Mouse (Mus musculus) myocyte (in vitro differentiated cells): ENCODE data around the gene Ugt1a8. TPM values are rescaled to one million over a fixed set of nuclear protein-coding genes. Genes with fewer than 3 reads are reported as not detected.

Experiments
- H3K27me3 ChIP-seq: one replicate; pipeline ENCODE4 v1.6.1; 2011; ENCODE audit not compliant: control insufficient read depth, insufficient read depth, insufficient read length
- H3K36me3 ChIP-seq: one replicate; pipeline ENCODE4 v1.6.1; 2011; ENCODE audit not compliant: control insufficient read depth, insufficient read depth
- H3K4me2 ChIP-seq: one replicate; pipeline ENCODE4 v1.6.1; 2011; ENCODE audit warnings: low read depth, control low read depth
- H3K4me3 ChIP-seq: one replicate; pipeline ENCODE4 v1.5.1; 2011; ENCODE audit warnings: mild to moderate bottlenecking, control low read depth, moderate library complexity
- H3K79me2 ChIP-seq: one replicate; pipeline ENCODE4 v1.6.1; 2011; ENCODE audit not compliant: control insufficient read depth, insufficient read depth
- H3ac ChIP-seq: one replicate; pipeline ENCODE4 v1.6.1; 2011; ENCODE audit not compliant: control insufficient read depth, insufficient read length
- CEBPB ChIP-seq: IDR thresholded peaks from 2 replicates; pipeline ENCODE4 v1.6.1; 2011; ENCODE audit warnings: mild to moderate bottlenecking, moderate library complexity; ENCODE audit not compliant: poor library complexity, insufficient read depth, severe bottlenecking
- E2F4 ChIP-seq: IDR thresholded peaks from one replicate; pipeline ENCODE4 v1.6.1; 2011; ENCODE audit warnings: mild to moderate bottlenecking, control low read depth, moderate library complexity; ENCODE audit not compliant: insufficient read depth
- MAX ChIP-seq: IDR thresholded peaks from one replicate; pipeline ENCODE4 v1.6.1; 2011; ENCODE audit warnings: low read depth, mild to moderate bottlenecking, control low read depth
- MYOD1 ChIP-seq, 3 experiments: IDR thresholded peaks; one replicate each; pipeline ENCODE4 v1.6.1; 2011; ENCODE audit warnings: control low read depth in 2 of 3, low read depth in 2 of 3, mild to moderate bottlenecking in 2 of 3, moderate library complexity in 1 of 3; ENCODE audit not compliant: insufficient read length in 2 of 3, control insufficient read depth in 1 of 3
- MYOG ChIP-seq, 3 experiments: IDR thresholded peaks; one replicate each; pipeline ENCODE4 v1.6.1; 2011; ENCODE audit warnings: control low read depth in 2 of 3, low read depth in 2 of 3, mild to moderate bottlenecking in 2 of 3; ENCODE audit not compliant: insufficient read length in 2 of 3, control insufficient read depth in 1 of 3, insufficient read depth in 1 of 3
- POLR2A ChIP-seq: IDR thresholded peaks from one replicate; pipeline ENCODE4 v1.6.1; 2011; ENCODE audit warnings: low read depth, mild to moderate bottlenecking, control low read depth, moderate library complexity; ENCODE audit not compliant: insufficient read length
- POLR2AphosphoS2 ChIP-seq: IDR thresholded peaks from one replicate; pipeline ENCODE4 v1.6.1; 2011; ENCODE audit warnings: low read depth, control low read depth; ENCODE audit not compliant: insufficient read length
- REST ChIP-seq: IDR thresholded peaks from one replicate; pipeline ENCODE4 v1.6.1; 2011; ENCODE audit warnings: mild to moderate bottlenecking, control low read depth, moderate library complexity; ENCODE audit not compliant: insufficient read depth, insufficient read length
- SRF ChIP-seq: IDR thresholded peaks from one replicate; pipeline ENCODE4 v1.6.1; 2011; ENCODE audit warnings: low read depth; ENCODE audit not compliant: control insufficient read depth, insufficient read length
- TCF12 ChIP-seq: IDR thresholded peaks from one replicate; pipeline ENCODE4 v1.6.1; 2011; ENCODE audit warnings: mild to moderate bottlenecking, control low read depth; ENCODE audit not compliant: poor library complexity, insufficient read depth, severe bottlenecking
- TCF3 ChIP-seq: IDR thresholded peaks from one replicate; pipeline ENCODE4 v1.6.1; 2011; ENCODE audit warnings: low read depth, control low read depth; ENCODE audit not compliant: insufficient read length
- USF1 ChIP-seq: IDR thresholded peaks from one replicate; pipeline ENCODE4 v1.6.1; 2011; ENCODE audit warnings: low read depth, mild to moderate bottlenecking, control low read depth, moderate library complexity
- polyA plus RNA-seq: library from polyadenylated mRNA; unstranded; fragments of >200 nt; fragmentation: generic; extraction: Trizol; gene quantifications from one replicate; pipeline ENCODE4 v1.2.1, GENCODE M21; 2012; ENCODE audit warnings: missing spikeins

Ugt1a8 gene
- polyA plus RNA-seq, 1 experiment: not detected

DNA sequence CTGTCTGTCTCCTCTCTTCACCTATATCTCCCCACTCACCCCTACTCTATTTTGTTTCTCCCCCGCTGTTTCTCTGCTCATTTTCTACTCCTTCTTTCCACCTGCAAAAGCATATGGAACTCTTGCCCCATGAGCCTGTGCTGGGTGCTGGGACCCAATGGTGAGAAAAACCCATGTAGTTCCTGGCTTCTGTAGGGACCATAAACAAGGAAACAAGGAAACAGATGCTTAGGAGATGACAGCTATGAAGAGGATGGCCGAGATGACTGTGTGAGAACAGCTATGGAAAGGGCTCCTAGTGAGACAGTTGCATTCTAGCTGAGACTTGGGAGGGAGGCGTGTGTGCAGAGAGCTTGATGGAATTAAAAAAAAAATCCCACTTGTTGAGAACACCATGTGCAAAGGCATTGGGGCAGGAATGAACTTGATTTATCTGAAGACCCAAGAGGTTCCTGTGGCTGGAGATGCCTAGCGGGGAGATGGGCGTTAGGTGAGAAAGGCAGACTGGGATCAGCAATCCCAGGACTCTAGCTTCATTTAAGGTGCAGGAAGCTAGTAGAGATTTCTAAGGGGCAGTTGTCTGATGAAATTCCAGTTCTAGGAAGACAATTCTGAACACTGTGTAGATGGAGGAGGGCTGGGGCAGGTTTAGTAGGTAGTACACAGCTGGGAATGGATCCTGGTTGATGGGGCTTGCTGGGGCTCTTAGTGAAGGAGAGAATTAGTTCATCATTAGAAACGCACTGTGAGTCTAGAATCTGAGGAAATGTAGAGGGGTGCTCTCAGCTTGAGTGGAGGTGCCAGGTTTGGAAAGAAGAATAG is 143.6 kb downstream of the Ugt1a8 start:
- Histone ChIP-seq H3K36me3 (no peaks in the 10 kb centered on the region), H3ac (no peak overlapping the region), H3K79me2 (no peaks in the 10 kb centered on the region), H3K4me2 (no peak overlapping the region), H3K4me3 (no peak overlapping the region), H3K27me3 (peaks cover 16% of the 10 kb centered on the region)
- TF ChIP-seq MYOG (IDR thresholded peaks at IDR 0.05; ENCODE audit: control insufficient read depth in 1 of 3, insufficient read depth in 1 of 3, insufficient read length in 2 of 3, low read depth in 2 of 3) (no peak), SRF (no peak), POLR2AphosphoS2 (no peak)

DNA sequence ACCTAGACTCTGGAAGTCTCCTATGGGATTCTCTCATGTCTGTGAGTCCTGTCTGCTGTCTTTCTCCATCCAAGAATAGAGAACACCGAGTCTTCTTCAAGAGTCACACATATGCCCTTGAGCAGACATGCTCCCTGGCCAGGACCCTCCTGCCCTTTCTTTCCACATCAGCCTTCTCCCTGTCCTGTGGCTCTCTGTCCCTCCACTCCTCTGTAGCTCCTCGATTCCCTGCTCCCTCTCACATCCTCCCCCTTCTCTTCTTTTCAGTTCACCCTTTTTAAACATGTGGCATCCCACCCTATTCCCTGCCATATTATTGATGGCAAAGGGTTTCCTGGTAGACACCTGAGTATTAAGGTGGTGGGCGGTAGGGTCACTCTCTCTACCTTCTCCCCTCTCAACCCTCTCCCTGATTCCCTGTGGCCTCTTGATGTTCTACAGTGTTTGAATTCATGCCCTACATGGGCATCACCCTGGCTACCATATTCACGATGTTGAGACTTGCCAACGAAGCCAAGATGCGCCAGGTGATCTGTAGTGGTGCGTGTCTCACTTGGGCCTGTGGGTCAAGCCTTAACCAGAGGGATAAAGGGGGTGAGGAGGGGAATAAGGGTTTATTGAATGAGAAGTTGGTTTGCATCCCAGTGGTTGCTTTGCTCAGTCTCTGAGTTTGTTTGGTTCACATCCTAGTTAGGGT is 144.3 kb downstream of the Ugt1a8 start:
- H3K79me2 ChIP-seq: no peaks in the 10 kb centered on the region
- no peak for TF ChIP-seq TCF12
- TF ChIP-seq POLR2AphosphoS2: no peak
- no peak for TF ChIP-seq REST
- TF ChIP-seq CEBPB: no peak
- no peak for TF ChIP-seq MAX
- TF ChIP-seq SRF: no peak
- no peak for TF ChIP-seq TCF3
- TF ChIP-seq MYOD1 (IDR thresholded peaks at IDR 0.05; ENCODE audit: control insufficient read depth in 1 of 3, insufficient read length in 2 of 3, low read depth in 2 of 3): no peak
- no peak for TF ChIP-seq E2F4
- no peak for TF ChIP-seq MYOG (IDR thresholded peaks at IDR 0.05; ENCODE audit: control insufficient read depth in 1 of 3, insufficient read depth in 1 of 3, insufficient read length in 2 of 3, low read depth in 2 of 3)
- no peak for TF ChIP-seq POLR2A
- TF ChIP-seq USF1: no peak

DNA sequence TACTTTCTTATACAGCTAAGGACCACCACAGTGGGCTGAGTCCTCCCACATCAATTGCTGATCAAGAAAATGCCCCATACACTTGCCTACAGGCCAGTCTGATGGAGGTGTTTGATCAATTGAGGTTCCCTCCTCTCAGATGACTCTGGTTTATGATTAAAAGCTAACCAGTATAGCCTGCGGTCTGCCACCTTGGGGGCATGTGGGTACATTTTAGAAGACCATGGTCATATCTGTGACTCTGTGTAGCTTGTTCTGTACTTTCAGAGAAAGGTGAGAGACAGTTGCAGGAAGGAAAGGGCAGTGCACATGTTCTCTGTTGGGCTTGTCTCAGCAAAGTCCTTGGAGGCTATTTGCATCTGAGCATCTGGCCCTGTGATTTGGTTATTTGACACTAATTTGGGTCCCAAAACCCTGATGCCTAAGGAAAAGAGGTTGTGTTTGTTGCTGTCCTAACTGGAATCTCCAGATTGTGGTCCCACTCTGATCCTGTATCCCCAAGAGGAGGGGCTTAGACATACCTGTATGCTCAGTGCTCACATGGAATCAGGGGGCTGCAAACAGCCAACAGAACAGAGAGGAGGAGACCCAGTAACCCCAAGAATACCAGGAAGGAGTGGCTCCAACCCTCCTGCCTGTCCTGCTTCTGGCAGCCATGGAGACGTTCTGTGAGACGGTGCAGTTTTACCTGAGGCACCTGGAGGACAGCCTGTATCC is 145.2 kb downstream of the Ugt1a8 start:
- H3K27me3 ChIP-seq: peaks cover 23% of the 10 kb centered on the region
- no peaks in the 10 kb centered on the region for H3K36me3 ChIP-seq
- no peak overlapping the region for H3ac ChIP-seq
- TF ChIP-seq MAX: no peak
- no peak for TF ChIP-seq CEBPB
- TF ChIP-seq USF1: no peak
- no peak for TF ChIP-seq TCF12
- no peak for TF ChIP-seq POLR2A
- TF ChIP-seq REST: no peak
- TF ChIP-seq TCF3: no peak
- no peak for TF ChIP-seq MYOD1 (IDR thresholded peaks at IDR 0.05; ENCODE audit: control insufficient read depth in 1 of 3, insufficient read length in 2 of 3, low read depth in 2 of 3)
- no peak for TF ChIP-seq POLR2AphosphoS2
- no peak for TF ChIP-seq E2F4
- TF ChIP-seq MYOG (IDR thresholded peaks at IDR 0.05; ENCODE audit: control insufficient read depth in 1 of 3, insufficient read depth in 1 of 3, insufficient read length in 2 of 3, low read depth in 2 of 3): no peak
- TF ChIP-seq SRF: no peak
- no peak overlapping the region for H3K4me3 ChIP-seq
- H3K4me2 ChIP-seq: no peak overlapping the region
- no peaks in the 10 kb centered on the region for H3K79me2 ChIP-seq

More for the DNA sequence above, 144.3 kb downstream of the Ugt1a8 start:
- Histone ChIP-seq H3K4me3 (no peak overlapping the region), H3ac (no peak overlapping the region), H3K36me3 (no peaks in the 10 kb centered on the region), H3K4me2 (no peak overlapping the region), H3K27me3 (peaks cover 16% of the 10 kb centered on the region)

DNA sequence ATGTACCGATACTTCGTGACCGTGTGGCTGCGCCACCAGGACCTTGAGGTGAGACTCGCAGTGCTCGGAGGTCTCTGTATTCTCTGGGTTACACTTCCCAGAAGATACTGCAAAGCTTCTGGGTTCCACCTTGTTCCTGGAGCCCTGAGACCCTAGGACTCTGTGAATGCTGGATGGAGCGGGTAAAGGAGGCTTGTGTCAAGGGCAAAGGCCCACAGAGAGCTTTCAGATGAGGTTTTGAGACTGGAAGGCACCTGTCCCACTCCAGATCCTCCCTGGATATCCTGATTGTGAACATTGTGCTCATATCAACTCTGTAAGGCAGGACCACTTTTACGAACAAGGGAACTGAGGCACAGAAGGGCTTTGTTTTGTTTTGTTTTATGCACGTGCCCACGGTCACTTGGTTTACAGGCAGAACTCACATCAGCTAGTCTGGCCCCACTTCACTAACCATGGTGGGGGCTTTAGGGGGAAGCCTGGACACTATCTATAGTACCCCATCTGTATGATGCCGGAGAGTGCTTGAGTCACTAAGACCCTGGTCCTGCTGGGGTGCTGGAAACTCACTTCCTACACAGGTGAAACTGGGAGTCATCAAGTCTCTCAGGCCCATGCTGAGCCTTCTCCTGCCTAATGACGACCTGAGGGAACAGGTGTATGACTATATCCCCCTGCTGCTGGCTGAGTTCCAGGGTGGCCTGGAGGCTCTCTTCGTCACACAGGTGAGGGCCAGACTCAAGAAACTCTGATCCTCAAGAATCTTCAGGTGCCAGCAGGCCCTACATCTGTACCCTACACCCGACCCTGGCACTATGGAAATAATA is 146.0 kb downstream of the Ugt1a8 start:
- TF ChIP-seq POLR2AphosphoS2 (no peak), MYOG (IDR thresholded peaks at IDR 0.05; ENCODE audit: control insufficient read depth in 1 of 3, insufficient read depth in 1 of 3, insufficient read length in 2 of 3, low read depth in 2 of 3) (no peak), CEBPB (no peak), TCF12 (no peak), TCF3 (no peak), USF1 (no peak), POLR2A (no peak), MAX (no peak), SRF (no peak), E2F4 (no peak), MYOD1 (IDR thresholded peaks at IDR 0.05; ENCODE audit: control insufficient read depth in 1 of 3, insufficient read length in 2 of 3, low read depth in 2 of 3) (no peak), REST (no peak)

More for the DNA sequence above, 146.0 kb downstream of the Ugt1a8 start:
- Histone ChIP-seq H3K36me3 (no peaks in the 10 kb centered on the region), H3K79me2 (no peaks in the 10 kb centered on the region), H3K27me3 (peaks cover 23% of the 10 kb centered on the region), H3ac (no peak overlapping the region), H3K4me3 (no peak overlapping the region), H3K4me2 (no peak overlapping the region)
